Mouse (Mus musculus): ENCODE results near the gene Rpa2. TPM values are rescaled to one million over a fixed set of nuclear protein-coding genes. Genes with fewer than 3 reads are reported as not detected.

Gene Rpa2
- polyA plus RNA-seq, 1 experiment from 2014 or later: 85.0 TPM

DNA sequence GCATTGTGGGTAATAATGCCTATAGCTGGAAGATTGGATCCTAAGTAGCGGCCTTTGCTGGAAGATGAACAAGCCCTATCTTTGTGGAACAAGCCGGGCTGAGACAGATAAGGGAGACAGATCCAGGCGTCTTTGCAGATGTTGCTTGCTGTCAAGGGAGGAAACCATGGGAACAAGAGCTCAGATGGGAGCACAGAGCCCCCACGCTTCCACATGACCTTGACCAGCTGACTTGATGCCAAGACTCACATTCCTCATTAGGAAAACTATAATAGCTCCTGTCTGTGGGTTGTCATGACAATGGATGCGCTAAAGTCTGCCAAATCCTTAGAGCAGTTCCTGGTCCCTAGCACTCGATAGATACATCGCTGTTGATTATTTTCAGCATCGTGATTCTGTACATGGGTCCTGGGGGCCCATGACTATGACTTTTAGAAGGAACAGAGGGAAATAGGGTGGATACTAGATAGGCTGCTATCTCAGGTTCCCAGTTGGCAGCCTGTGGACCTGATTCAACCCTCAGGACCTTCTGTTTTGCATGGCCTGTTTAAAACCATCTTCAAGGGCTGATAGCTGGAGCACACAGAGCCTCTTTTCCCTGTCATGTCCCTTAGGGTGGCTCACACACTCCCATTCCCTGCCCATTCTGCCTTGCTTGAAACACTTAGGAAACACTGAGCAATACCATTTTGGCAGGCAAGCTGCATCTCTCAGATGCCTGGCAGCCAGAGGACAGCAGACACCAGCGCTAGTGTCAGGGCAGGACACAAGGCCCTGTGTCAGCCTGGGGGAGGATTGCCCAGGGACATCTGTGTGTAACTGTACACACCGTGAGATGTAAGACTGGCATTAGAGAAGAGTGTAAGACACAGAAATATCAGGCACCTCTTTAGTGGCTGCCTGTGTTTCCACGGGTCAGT lies 23.9 kb upstream of the Rpa2 start:
- Histone ChIP-seq H3K9me3 (replicated peaks) (no peaks in the 10 kb centered on the region), H3K4me3 (no peak overlapping the region), H3K4me1 (replicated peaks) (peaks cover 9% of the 10 kb centered on the region), H3K9ac (no peak overlapping the region), H3K36me3 (no peaks in the 10 kb centered on the region), H3K27ac (ENCODE audit: poor library complexity, severe bottlenecking) (no peak overlapping the region), H3K4me2 (no peak overlapping the region), H3K27me3 (replicated peaks) (no peaks in the 10 kb centered on the region)
- whole genome bisulfite sequencing: 54% methylated on average over 11 of the region's 11 CpGs
- no peak for ATAC-seq (ENCODE audit: insufficient number of reproducible peaks, low FRiP score)

DNA sequence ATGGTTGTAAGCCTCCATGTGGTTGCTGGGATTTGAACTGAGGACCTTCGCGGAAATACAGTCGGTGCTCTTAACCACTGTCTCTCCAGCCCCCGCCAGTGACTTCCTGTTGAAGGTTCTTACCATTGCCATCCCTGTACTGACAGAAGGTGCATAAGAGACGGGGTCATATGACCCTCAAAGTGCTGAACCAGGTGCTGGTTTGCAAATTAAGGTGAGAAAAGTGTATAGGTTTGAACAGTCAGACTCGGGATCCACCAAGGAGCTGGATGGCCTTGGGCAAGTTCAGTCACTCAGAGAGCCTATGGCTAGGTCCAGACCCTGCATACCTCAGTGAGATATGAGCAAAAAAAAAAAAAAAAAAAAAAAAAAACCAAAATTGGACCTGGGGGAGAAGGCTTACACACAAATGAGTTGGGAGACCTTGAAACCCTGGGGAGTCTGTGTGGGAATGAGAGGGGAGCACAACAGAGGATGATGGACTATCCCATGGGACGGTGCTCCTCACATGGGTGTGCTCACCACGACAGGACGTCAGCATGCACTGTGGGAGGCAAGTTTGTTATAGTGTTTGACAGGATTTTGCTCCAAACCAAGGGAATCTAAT lies 21.1 kb upstream of the Rpa2 start:
- H3K27ac ChIP-seq (ENCODE audit: poor library complexity, severe bottlenecking): peak overlapping the region; percentile 37; the same call in 1 of the 2 replicates
- H3K36me3 ChIP-seq: no peaks in the 10 kb centered on the region
- no peaks in the 10 kb centered on the region for H3K27me3 ChIP-seq (replicated peaks)
- ATAC-seq (ENCODE audit: insufficient number of reproducible peaks, low FRiP score): no peak
- no peak overlapping the region for H3K4me2 ChIP-seq
- no peaks in the 10 kb centered on the region for H3K9me3 ChIP-seq (replicated peaks)
- WGBS: 84% methylated on average over 9 of the region's 9 CpGs
- no peak overlapping the region for H3K4me3 ChIP-seq
- no peak overlapping the region for H3K9ac ChIP-seq
- H3K4me1 ChIP-seq (replicated peaks): peaks cover 9% of the 10 kb centered on the region

- no peak overlapping the region for H3K4me3 ChIP-seq
- 37% methylated on average over 9 of the region's 9 CpGs for WGBS
- H3K4me1 ChIP-seq (replicated peaks): peaks cover 9% of the 10 kb centered on the region
- no peaks in the 10 kb centered on the region for H3K9me3 ChIP-seq (replicated peaks)
- no peak for ATAC-seq (ENCODE audit: insufficient number of reproducible peaks, low FRiP score)
- peak overlapping the region; percentile 37; the same call in 1 of the 2 replicates for H3K27ac ChIP-seq (ENCODE audit: poor library complexity, severe bottlenecking)
- no peaks in the 10 kb centered on the region for H3K27me3 ChIP-seq (replicated peaks)
- no peaks in the 10 kb centered on the region for H3K36me3 ChIP-seq
- H3K4me2 ChIP-seq: no peak overlapping the region
- H3K9ac ChIP-seq: no peak overlapping the region
Measured at GRCm38 (mm10) chr4:132747664-132748259, 20.4 kb upstream of the Rpa2 start.

GRCm38 (mm10) chr4:132748778-132749177 lies 19.4 kb upstream of the Rpa2 start:
- H3K4me3 ChIP-seq: no peak overlapping the region
- WGBS: 85% methylated on average over 4 of the region's 4 CpGs
- no peaks in the 10 kb centered on the region for H3K9me3 ChIP-seq (replicated peaks)
- ATAC-seq (ENCODE audit: insufficient number of reproducible peaks, low FRiP score): no peak
- H3K36me3 ChIP-seq: no peaks in the 10 kb centered on the region
- peaks cover 13% of the 10 kb centered on the region for H3K4me1 ChIP-seq (replicated peaks)
- no peak overlapping the region for H3K4me2 ChIP-seq
- no peak overlapping the region for H3K27ac ChIP-seq (ENCODE audit: poor library complexity, severe bottlenecking)
- no peak overlapping the region for H3K9ac ChIP-seq
- H3K27me3 ChIP-seq (replicated peaks): no peaks in the 10 kb centered on the region

GRCm38 (mm10) chr4:132749258-132749982 lies 18.7 kb upstream of the Rpa2 start:
- no peak for ATAC-seq (ENCODE audit: insufficient number of reproducible peaks, low FRiP score)
- Histone ChIP-seq H3K27ac (ENCODE audit: poor library complexity, severe bottlenecking) (no peak overlapping the region), H3K4me1 (replicated peaks) (peaks cover 7% of the 10 kb centered on the region), H3K4me2 (no peak overlapping the region), H3K9ac (no peak overlapping the region), H3K27me3 (replicated peaks) (no peaks in the 10 kb centered on the region), H3K4me3 (no peak overlapping the region), H3K9me3 (replicated peaks) (no peaks in the 10 kb centered on the region), H3K36me3 (no peaks in the 10 kb centered on the region)
- 81% methylated on average over 6 of the region's 6 CpGs for WGBS

DNA sequence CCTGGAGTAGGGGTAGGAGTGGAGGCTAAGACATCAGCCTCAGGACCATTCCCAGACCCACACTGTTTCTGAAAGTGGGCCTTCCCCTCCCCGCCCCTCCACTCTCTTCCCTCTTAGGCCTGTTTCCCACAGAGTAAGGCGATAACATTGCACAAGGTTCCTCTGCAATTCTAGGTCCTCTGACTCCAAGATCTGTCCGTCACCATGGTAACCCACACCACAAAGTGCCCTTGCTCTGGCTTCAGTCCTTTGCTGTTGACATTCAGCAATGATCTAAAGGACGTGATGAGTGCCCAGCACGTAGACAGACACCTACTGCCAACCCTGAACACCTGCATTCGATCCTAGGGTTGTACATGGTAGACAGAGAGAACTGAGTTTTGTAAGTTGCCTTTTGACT lies 15.1 kb upstream of the Rpa2 start:
- H3K9ac ChIP-seq: no peak overlapping the region
- H3K4me2 ChIP-seq: no peak overlapping the region
- no peak for ATAC-seq (ENCODE audit: insufficient number of reproducible peaks, low FRiP score)
- 50% methylated on average over 6 of the region's 6 CpGs for WGBS
- H3K4me3 ChIP-seq: no peak overlapping the region
- H3K27me3 ChIP-seq (replicated peaks): peaks cover 6% of the 10 kb centered on the region
- H3K36me3 ChIP-seq: no peaks in the 10 kb centered on the region
- no peak overlapping the region for H3K27ac ChIP-seq (ENCODE audit: poor library complexity, severe bottlenecking)
- H3K4me1 ChIP-seq (replicated peaks): peaks cover 5% of the 10 kb centered on the region; the same call in 1 of the 2 replicates
- H3K9me3 ChIP-seq (replicated peaks): no peaks in the 10 kb centered on the region

DNA sequence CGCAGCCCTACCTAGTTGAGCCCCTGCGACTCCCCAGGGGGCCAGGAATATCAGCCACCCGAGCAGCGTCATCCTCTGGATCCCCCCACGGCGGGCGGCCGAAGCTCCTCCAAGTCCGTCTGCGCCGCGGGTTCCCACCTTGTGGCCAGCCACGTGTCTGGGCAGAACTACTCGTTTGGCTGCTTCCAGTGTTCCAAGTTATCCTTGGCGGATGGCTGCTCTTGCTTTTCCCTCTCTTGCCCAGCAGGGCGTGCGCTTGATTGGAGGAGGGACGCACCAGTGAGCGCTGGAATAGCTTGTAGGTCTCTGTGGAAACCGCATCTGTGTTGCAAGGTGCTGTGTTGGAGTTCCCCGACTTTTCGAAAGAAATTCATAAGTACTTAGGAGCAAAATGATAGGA lies 11.2 kb upstream of the Rpa2 start, which contains the start of gene Smpdl3b:
Gene Smpdl3b, minus strand, starts transcription at position 279 of the 400 bp plus-strand sequence.
- WGBS: 1% methylated on average over 22 of the region's 22 CpGs
- peak; percentile 78 for ATAC-seq (ENCODE audit: insufficient number of reproducible peaks, low FRiP score)

DNA sequence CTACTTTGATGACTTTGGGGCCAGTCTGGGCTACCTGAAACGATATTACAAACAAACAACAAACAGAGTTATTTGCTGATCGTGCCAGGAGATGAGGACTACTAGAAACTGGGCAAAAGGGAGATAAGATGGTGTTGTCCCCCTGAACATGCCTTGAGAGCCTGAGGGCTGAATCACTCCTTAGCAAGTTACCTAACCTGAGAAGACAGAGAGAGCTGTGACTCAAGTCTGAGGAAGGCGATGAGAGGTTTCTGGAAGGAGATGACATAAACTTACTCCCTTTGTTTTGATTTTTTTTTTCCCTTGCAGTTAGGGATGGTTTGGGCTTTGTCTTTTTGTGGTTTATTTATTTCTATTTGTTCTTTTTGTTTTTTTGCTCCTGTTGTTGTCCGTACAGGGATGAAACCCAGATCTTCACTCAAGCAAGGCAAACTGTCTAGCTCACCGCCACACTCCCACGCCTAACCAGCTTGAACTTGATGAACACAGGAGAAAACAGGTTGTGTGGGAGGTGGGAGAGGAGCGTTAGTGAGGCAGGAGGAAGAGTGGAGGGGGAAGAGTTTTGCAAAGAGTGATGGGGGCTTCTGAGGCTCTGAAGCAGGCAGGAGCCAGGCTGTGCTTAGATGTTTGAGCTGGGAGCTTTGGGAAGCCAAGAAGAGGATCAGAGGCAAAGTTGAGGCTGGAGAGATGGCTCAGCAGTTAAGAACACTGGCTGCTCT lies 10.3 kb upstream of the Rpa2 start:
- Histone ChIP-seq H3K27me3 (replicated peaks) (peaks cover 9% of the 10 kb centered on the region), H3K4me1 (replicated peaks) (peaks cover 4% of the 10 kb centered on the region; the same call in 1 of the 2 replicates), H3K36me3 (no peaks in the 10 kb centered on the region), H3K9me3 (replicated peaks) (no peaks in the 10 kb centered on the region), H3K4me3 (no peak overlapping the region), H3K4me2 (peak overlapping the region; percentile 87), H3K9ac (no peak overlapping the region), H3K27ac (ENCODE audit: poor library complexity, severe bottlenecking) (no peak overlapping the region)
- WGBS: 69% methylated on average over 7 of the region's 7 CpGs
- no peak for ATAC-seq (ENCODE audit: insufficient number of reproducible peaks, low FRiP score)

More for the DNA sequence above, 11.2 kb upstream of the Rpa2 start, which contains the start of gene Smpdl3b:
- peak within 1 kb of the TSS; percentile 87 for H3K4me2 ChIP-seq
- H3K9ac ChIP-seq: peak within 1 kb of the TSS; percentile 61
- H3K4me1 ChIP-seq (replicated peaks): peaks cover 5% of the 10 kb centered on the region; the same call in 1 of the 2 replicates
- H3K9me3 ChIP-seq (replicated peaks): no peaks in the 10 kb centered on the region
- no peak within 1 kb of the TSS for H3K27ac ChIP-seq (ENCODE audit: poor library complexity, severe bottlenecking)
- H3K36me3 ChIP-seq: no peaks in the 10 kb centered on the region
- peak within 1 kb of the TSS; percentile 49 for H3K4me3 ChIP-seq
- peaks cover 9% of the 10 kb centered on the region for H3K27me3 ChIP-seq (replicated peaks)

DNA sequence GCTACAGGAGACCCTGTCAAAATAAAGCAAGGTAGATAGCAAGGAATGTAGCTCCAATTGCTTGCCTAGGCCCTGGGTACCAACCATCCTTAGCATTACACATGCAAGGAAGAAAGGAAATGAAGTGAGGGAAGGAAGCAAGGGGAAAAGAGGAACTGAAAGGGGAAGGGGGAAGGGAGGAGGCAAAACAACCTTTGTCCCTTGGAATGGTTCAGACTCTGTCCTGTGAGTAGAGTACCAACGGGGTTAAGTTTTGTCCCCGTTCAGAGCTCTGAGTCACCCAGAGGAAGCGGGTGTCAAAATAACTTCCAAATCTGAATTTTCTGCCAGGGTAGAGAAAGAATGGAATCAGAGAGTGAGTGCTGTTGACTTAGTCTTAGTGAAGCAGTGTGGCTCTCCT lies 7.8 kb upstream of the Rpa2 start:
- no peaks in the 10 kb centered on the region for H3K9me3 ChIP-seq (replicated peaks)
- H3K4me3 ChIP-seq: no peak overlapping the region
- peaks cover 9% of the 10 kb centered on the region for H3K27me3 ChIP-seq (replicated peaks)
- no peak overlapping the region for H3K27ac ChIP-seq (ENCODE audit: poor library complexity, severe bottlenecking)
- 0 out of 2 replicates have a peak overlapping the region, but pooled peaks have one; percentile 6 for H3K9ac ChIP-seq
- H3K4me1 ChIP-seq (replicated peaks): no peaks in the 10 kb centered on the region
- 51% methylated on average over 3 of the region's 3 CpGs for WGBS
- no peaks in the 10 kb centered on the region for H3K36me3 ChIP-seq
- ATAC-seq (ENCODE audit: insufficient number of reproducible peaks, low FRiP score): no peak
- no peak overlapping the region for H3K4me2 ChIP-seq

GRCm38 (mm10) chr4:132762602-132763001 lies 5.5 kb upstream of the Rpa2 start:
- H3K4me2 ChIP-seq: no peak overlapping the region

More at GRCm38 (mm10) chr4:132762602-132763001, 5.5 kb upstream of the Rpa2 start:
- H3K27ac ChIP-seq (ENCODE audit: poor library complexity, severe bottlenecking): no peak overlapping the region
- no peaks in the 10 kb centered on the region for H3K9me3 ChIP-seq (replicated peaks)
- WGBS: 63% methylated on average over 6 of the region's 6 CpGs
- no peak for ATAC-seq (ENCODE audit: insufficient number of reproducible peaks, low FRiP score)
- no peaks in the 10 kb centered on the region for H3K36me3 ChIP-seq
- H3K4me1 ChIP-seq (replicated peaks): no peaks in the 10 kb centered on the region
- peaks cover 5% of the 10 kb centered on the region for H3K27me3 ChIP-seq (replicated peaks)
- no peak overlapping the region for H3K4me3 ChIP-seq
- H3K9ac ChIP-seq: no peak overlapping the region
